Mouse (Mus musculus) midbrain, embryonic 14.5 days (tissue): ENCODE results near the gene Rho. TPM values are rescaled to one million over a fixed set of nuclear protein-coding genes. Genes with fewer than 3 reads are reported as not detected.

ENCODE experiments used
- ATAC-seq: fragments of 200-750 bp; cut with Nextera tagmentation; 2 replicates; pipeline ENCODE4 v1.8.0; 2017; ENCODE audit warnings: moderate number of reproducible peaks, moderate library complexity; ENCODE audit not compliant: low FRiP score, low TSS enrichment
- DNase-seq: peaks from one replicate; pipeline ENCODE4 v3.0.0-alpha.2; 2015
- H3K27ac ChIP-seq: fragments of 300-500 bp; sonication (generic); replicated peaks from 2 replicates; pipeline ENCODE4 v1.5.1; 2014; ENCODE audit warnings: mild to moderate bottlenecking, low read depth, low read length, moderate library complexity
- H3K27me3 ChIP-seq: fragments of 300-500 bp; sonication (generic); 2 replicates; pipeline ENCODE4 v1.6.1; 2014; ENCODE audit warnings: low read length, control low read depth, mixed read lengths; ENCODE audit not compliant: control insufficient read depth, insufficient read depth
- H3K36me3 ChIP-seq: fragments of 300-500 bp; sonication (generic); 2 replicates; pipeline ENCODE4 v1.6.1; 2014; ENCODE audit warnings: low read length, control low read depth; ENCODE audit not compliant: control insufficient read depth, insufficient read depth
- H3K4me1 ChIP-seq: fragments of 300-500 bp; sonication (generic); 2 replicates; pipeline ENCODE4 v1.6.1; 2014; ENCODE audit warnings: mild to moderate bottlenecking, antibody characterized with exemption, low read length, control low read depth; ENCODE audit not compliant: control insufficient read depth, insufficient read depth
- H3K4me2 ChIP-seq: fragments of 300-500 bp; sonication (generic); 2 replicates; pipeline ENCODE4 v1.6.1; 2014; ENCODE audit warnings: mild to moderate bottlenecking, low read length, moderate library complexity
- H3K4me3 ChIP-seq: fragments of 300-500 bp; sonication (generic); replicated peaks from 2 replicates; pipeline ENCODE4 v1.5.1; 2014; ENCODE audit warnings: low read depth, low read length
- H3K9ac ChIP-seq: fragments of 300-500 bp; sonication (generic); replicated peaks from 2 replicates; pipeline ENCODE4 v1.6.1; 2014; ENCODE audit warnings: mild to moderate bottlenecking, low read length, moderate library complexity
- H3K9me3 ChIP-seq: fragments of 300-500 bp; sonication (generic); 2 replicates; pipeline ENCODE4 v1.6.1; 2016; ENCODE audit warnings: low read length, control low read depth, mixed read lengths; ENCODE audit not compliant: control insufficient read depth
- WGBS: fragments of 180-500 bp; shearing (Covaris S2); extraction: QIAGEN DNeasy Blood & Tissue Kit; methylation state at CpG from one replicate; pipeline ENCODE4 v1.1.7; 2014; 5-methylcytosine and 5-hydroxymethylcytosine counted together
- polyA plus RNA-seq: library from polyadenylated mRNA; unstranded; fragments of >200 nt; fragmentation: Nextera tagmentation; extraction: Ambion mirVana; gene quantifications from 2 replicates; pipeline ENCODE4 v1.2.1, GENCODE M21; 2014

Gene Rho
- polyA plus RNA-seq: 0.07 and 0.59 TPM in 2 replicates

DNA sequence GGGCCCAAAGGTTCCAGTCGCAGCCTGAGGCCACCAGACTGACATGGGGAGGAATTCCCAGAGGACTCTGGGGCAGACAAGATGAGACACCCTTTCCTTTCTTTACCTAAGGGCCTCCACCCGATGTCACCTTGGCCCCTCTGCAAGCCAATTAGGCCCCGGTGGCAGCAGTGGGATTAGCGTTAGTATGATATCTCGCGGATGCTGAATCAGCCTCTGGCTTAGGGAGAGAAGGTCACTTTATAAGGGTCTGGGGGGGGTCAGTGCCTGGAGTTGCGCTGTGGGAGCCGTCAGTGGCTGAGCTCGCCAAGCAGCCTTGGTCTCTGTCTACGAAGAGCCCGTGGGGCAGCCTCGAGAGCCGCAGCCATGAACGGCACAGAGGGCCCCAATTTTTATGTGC is at the start of gene Rho:
Gene Rho, plus strand, starts transcription at position 110 of the 400 bp plus-strand sequence.
- Histone ChIP-seq H3K27me3 (no peaks in the 10 kb centered on the region), H3K9ac (no peak within 1 kb of the TSS), H3K4me2 (no peak within 1 kb of the TSS), H3K36me3 (no peaks in the 10 kb centered on the region), H3K9me3 (no peaks in the 10 kb centered on the region), H3K4me3 (no peak within 1 kb of the TSS), H3K4me1 (peaks cover 5% of the 10 kb centered on the region; the same call in 1 of the 2 replicates), H3K27ac (no peak within 1 kb of the TSS)
- 86% methylated on average over 14 of the region's 14 CpGs for WGBS
- ATAC-seq (no peak), DNase-seq (no peak)

DNA sequence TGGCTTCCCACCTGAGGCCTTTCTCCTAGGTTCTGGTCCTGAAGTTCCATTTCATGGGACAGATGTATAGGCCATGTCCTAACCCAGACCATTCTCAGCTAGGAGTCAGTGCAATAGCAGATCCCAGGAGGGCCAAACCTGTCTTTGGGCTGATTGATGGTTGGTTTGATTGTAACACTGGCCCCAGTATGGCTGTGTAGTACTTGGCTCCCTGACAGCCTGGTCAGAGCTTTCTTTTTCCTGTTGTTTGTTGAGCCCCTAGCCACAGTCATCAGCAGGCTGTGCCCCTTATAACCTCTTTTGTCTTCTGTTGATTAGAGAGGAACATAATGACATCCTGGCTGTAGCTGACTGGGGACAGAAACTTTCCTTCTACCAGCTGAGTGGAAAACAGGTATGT is 47.5 kb upstream of the Rho start:
- Histone ChIP-seq H3K4me3 (no peak overlapping the region), H3K4me2 (no peak overlapping the region)
- ATAC-seq: no peak

DNA sequence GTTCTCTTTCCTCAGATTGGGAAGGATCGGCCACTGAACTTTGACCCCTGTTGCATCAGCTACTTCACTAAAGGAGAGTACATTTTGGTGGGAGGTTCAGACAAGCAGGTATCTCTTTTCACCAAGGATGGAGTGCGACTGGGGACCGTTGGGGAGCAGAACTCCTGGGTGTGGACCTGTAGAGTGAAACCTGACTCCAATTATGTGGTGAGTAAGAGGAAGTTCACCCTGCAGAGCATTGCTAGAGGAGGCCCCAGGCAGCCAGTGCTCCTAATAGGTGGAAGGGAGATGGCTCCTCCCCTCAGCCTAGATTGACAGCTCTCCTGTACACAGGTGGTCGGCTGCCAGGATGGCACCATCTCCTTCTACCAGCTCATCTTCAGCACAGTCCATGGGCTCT is 44.7 kb upstream of the Rho start:
- H3K4me1 ChIP-seq: peaks cover 9% of the 10 kb centered on the region; the same call in 1 of the 2 replicates
- H3K27ac ChIP-seq: no peak overlapping the region
- peaks cover 40% of the 10 kb centered on the region for H3K36me3 ChIP-seq
- no peak for ATAC-seq
- DNase-seq: no peak
- WGBS: 80% methylated on average over 4 of the region's 4 CpGs
- H3K4me2 ChIP-seq: no peak overlapping the region
- no peak overlapping the region for H3K4me3 ChIP-seq
- H3K9me3 ChIP-seq: no peaks in the 10 kb centered on the region
- no peak overlapping the region for H3K9ac ChIP-seq
- no peaks in the 10 kb centered on the region for H3K27me3 ChIP-seq

More for the DNA sequence above, 47.5 kb upstream of the Rho start:
- no peak for DNase-seq
- H3K4me1 ChIP-seq: no peaks in the 10 kb centered on the region
- no peaks in the 10 kb centered on the region for H3K27me3 ChIP-seq
- H3K9ac ChIP-seq: no peak overlapping the region
- peaks cover 63% of the 10 kb centered on the region for H3K36me3 ChIP-seq
- H3K9me3 ChIP-seq: no peaks in the 10 kb centered on the region
- no peak overlapping the region for H3K27ac ChIP-seq

DNA sequence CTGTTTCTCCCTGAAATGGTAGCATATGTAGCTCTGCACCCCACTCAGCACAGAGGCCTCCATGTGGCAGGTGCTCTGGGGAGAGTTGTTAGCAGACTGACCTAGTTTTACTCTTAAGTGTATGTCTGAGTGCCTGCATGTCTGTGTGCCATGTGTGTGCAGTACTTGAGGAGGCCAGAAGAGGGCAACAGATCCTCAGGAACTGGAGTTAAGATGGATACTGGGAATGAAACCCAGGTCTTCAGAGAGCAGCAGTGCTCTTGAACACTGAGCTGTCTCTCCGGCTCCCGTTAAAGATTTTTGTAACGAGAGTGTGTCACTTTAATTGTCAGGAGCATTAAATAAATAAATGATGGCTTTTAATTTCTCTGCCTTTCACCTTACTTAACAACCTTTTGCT is 43.3 kb upstream of the Rho start:
- 98% methylated on average over 3 of the region's 3 CpGs for WGBS
- DNase-seq: peak; percentile 13
- peaks cover 51% of the 10 kb centered on the region for H3K36me3 ChIP-seq

DNA sequence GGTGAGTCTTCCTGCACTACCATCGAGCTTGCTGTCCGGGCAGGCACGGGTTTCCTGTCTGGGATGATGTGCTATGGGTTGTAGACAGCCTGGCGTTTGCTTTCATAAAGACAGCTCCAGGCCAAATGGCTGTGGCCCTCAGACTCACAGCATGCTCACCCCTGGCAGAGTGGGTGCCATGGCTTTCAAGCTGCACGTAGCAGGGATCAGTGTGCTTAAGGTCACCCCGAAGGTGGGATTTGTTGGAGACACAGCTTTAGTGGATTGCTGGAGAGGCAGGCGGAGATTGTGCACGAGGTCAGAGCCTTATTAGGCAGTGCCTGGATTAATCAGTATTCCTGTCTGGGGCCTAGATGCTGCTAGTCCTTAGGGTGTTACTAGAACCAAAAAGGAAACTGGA is 40.9 kb upstream of the Rho start:
- peaks cover 45% of the 10 kb centered on the region for H3K36me3 ChIP-seq
- no peaks in the 10 kb centered on the region for H3K27me3 ChIP-seq
- no peak overlapping the region for H3K4me3 ChIP-seq
- ATAC-seq: no peak
- DNase-seq: no peak
- H3K9ac ChIP-seq: no peak overlapping the region
- H3K4me2 ChIP-seq: no peak overlapping the region
- 78% methylated on average over 8 of the region's 8 CpGs for WGBS
- H3K27ac ChIP-seq: no peak overlapping the region
- H3K9me3 ChIP-seq: no peaks in the 10 kb centered on the region
- H3K4me1 ChIP-seq: peaks cover 15% of the 10 kb centered on the region; the same call in 1 of the 2 replicates

More for the DNA sequence above, 43.3 kb upstream of the Rho start:
- H3K27me3 ChIP-seq: no peaks in the 10 kb centered on the region
- ATAC-seq: no peak
- no peak overlapping the region for H3K4me2 ChIP-seq
- H3K4me1 ChIP-seq: peaks cover 15% of the 10 kb centered on the region; the same call in 1 of the 2 replicates
- H3K27ac ChIP-seq: no peak overlapping the region
- no peak overlapping the region for H3K9ac ChIP-seq
- no peaks in the 10 kb centered on the region for H3K9me3 ChIP-seq
- no peak overlapping the region for H3K4me3 ChIP-seq

DNA sequence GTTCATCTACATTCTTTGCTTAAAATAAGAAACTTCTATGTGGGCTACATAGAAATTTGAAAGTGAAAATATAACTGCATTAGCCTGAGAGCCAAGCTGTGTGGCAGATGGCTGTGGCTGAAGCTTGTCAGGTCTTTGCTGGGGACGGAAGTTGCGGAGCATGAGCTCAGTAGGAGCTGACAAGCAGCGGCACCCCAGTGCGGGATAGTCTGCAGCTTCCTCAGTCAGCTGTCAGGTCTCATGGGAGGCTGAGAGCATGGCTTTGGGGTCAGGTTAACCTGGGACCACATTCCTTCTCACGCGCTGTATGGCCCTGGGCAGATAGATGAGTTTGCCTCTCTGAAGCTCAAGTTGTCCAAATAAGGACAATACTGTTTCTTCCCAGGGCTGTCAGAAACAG is 40.5 kb upstream of the Rho start:
- Histone ChIP-seq H3K36me3 (peaks cover 45% of the 10 kb centered on the region), H3K4me2 (no peak overlapping the region), H3K9ac (no peak overlapping the region), H3K4me1 (peaks cover 15% of the 10 kb centered on the region; the same call in 1 of the 2 replicates), H3K27me3 (no peaks in the 10 kb centered on the region), H3K4me3 (no peak overlapping the region), H3K27ac (no peak overlapping the region), H3K9me3 (no peaks in the 10 kb centered on the region)
- peak; percentile 18 for DNase-seq
- 64% methylated on average over 6 of the region's 6 CpGs for WGBS
- no peak for ATAC-seq

DNA sequence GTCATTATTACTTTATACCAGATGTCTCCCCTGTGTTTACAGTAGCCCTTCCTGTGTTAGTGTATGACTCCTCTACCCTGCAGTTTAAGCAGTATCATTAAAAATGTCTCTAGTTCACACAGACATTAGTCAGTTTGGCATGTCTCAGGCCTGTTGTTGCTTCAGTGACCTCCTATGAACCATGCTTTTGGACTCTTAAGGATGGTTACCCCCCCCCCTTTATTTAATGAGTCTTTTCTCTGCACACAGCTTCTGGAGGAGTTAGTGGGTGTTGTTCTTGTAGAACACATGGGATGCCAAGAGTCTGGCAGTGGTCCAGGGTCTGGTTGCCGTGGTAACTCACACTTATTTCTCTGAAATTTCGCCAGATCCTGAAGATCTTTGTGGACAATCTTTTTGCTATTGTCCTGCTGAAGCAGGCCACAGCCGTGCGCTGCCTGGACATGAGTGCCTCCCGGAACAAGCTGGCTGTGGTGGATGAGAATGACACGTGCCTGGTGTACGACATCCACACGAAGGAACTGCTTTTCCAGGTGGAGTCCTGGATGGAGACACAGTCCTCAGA is 40.0 kb upstream of the Rho start:
- 0 out of 2 replicates have a peak, but pooled peaks have one; percentile 43 for ATAC-seq
- Histone ChIP-seq H3K27me3 (no peaks in the 10 kb centered on the region), H3K4me2 (no peak overlapping the region), H3K36me3 (peaks cover 46% of the 10 kb centered on the region), H3K4me3 (no peak overlapping the region), H3K9ac (no peak overlapping the region), H3K9me3 (no peaks in the 10 kb centered on the region), H3K4me1 (peaks cover 15% of the 10 kb centered on the region; the same call in 1 of the 2 replicates), H3K27ac (0 out of 2 replicates have a peak overlapping the region, but pooled peaks have one; percentile 26)
- DNase-seq: peak; percentile 79
- 25% methylated on average over 8 of the region's 8 CpGs for WGBS

DNA sequence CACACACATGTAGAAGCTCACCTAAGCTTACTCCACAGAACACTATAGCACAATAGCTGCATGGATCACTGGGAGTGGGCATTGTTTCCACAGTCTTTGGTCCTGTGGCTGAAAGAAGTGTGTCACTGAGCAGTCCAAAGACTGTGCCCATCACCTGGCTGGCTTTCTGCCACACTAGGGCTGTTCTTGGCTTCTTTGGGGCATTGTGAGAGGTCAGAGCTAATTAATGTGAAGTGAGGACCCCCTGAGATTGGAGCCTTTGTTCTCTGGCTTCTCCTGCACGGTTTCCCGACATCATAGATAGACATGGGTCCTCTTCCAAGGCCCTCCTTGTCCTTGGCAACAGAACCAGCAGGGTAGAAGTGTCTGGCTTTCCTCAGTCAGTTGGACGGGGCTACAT is 39.2 kb upstream of the Rho start:
- Histone ChIP-seq H3K4me2 (no peak overlapping the region), H3K4me1 (peaks cover 15% of the 10 kb centered on the region; the same call in 1 of the 2 replicates), H3K9me3 (no peaks in the 10 kb centered on the region), H3K27ac (no peak overlapping the region), H3K27me3 (no peaks in the 10 kb centered on the region), H3K4me3 (no peak overlapping the region), H3K36me3 (peaks cover 40% of the 10 kb centered on the region), H3K9ac (no peak overlapping the region)
- DNase-seq (no peak), ATAC-seq (no peak)
- WGBS: 64% methylated on average over 3 of the region's 3 CpGs

DNA sequence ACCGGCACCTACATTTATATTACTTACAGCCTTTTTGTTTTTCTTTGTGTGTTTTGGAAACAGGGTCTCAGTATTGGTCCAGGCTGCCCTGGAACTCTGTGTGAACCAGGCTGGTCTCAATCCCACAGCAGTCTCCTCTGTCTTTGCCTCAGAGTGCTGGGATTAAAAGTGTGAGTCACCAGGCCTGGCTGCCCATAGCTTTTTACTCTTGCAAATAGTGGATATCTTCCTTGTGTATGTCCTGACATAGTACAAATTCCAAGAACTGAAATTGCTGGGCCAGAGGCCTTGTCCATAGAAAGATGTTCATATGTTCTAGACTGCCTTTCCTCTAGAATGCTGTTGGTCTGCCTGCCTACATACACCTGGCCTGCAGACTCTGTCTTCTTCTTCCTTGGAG is 35.2 kb upstream of the Rho start:
- H3K27me3 ChIP-seq: no peaks in the 10 kb centered on the region
- no peak for DNase-seq
- 56% methylated on average over 1 of the region's 1 CpGs for WGBS

More for the DNA sequence above, 35.2 kb upstream of the Rho start:
- H3K27ac ChIP-seq: no peak overlapping the region
- no peak for ATAC-seq
- H3K9ac ChIP-seq: no peak overlapping the region
- no peak overlapping the region for H3K4me2 ChIP-seq
- no peak overlapping the region for H3K4me3 ChIP-seq
- peaks cover 10% of the 10 kb centered on the region; the same call in 1 of the 2 replicates for H3K4me1 ChIP-seq
- no peaks in the 10 kb centered on the region for H3K9me3 ChIP-seq
- H3K36me3 ChIP-seq: peaks cover 39% of the 10 kb centered on the region
